Mouse (Mus musculus) embryonic facial prominence, embryonic 11.5 days (tissue): ENCODE measurements around the gene Tpra1. TPM values are rescaled to one million over a fixed set of nuclear protein-coding genes. Genes with fewer than 3 reads are reported as not detected.

ENCODE experiments used
- ATAC-seq: fragments of 200-750 bp; cut with Nextera tagmentation; replicated peaks from 2 replicates; pipeline ENCODE4 v1.8.0; 2017; ENCODE audit warnings: low read depth; ENCODE audit not compliant: insufficient number of reproducible peaks, low FRiP score, low TSS enrichment
- DNase-seq: peaks from one replicate; pipeline ENCODE4 v3.0.0-alpha.2; 2015; ENCODE audit warnings: low spot score
- H3K27ac ChIP-seq: fragments of 300-500 bp; sonication (generic); replicated peaks from 2 replicates; pipeline ENCODE4 v1.5.1; 2014; ENCODE audit warnings: mild to moderate bottlenecking, low read depth, low read length, control low read depth
- H3K27me3 ChIP-seq: fragments of 300-500 bp; sonication (generic); 2 replicates; pipeline ENCODE4 v1.6.1; 2014; ENCODE audit warnings: mild to moderate bottlenecking, low read length, moderate library complexity, mixed read lengths; ENCODE audit not compliant: control insufficient read depth, insufficient read depth
- H3K36me3 ChIP-seq: fragments of 300-500 bp; sonication (generic); replicated peaks from 2 replicates; pipeline ENCODE4 v1.6.1; 2014; ENCODE audit warnings: low read depth, mild to moderate bottlenecking, low read length, moderate library complexity, mixed read lengths; ENCODE audit not compliant: control insufficient read depth, insufficient read depth
- H3K4me1 ChIP-seq: fragments of 300-500 bp; sonication (generic); 2 replicates; pipeline ENCODE4 v1.6.1; 2014; ENCODE audit warnings: low read length, mixed read lengths; ENCODE audit not compliant: control insufficient read depth, insufficient read depth
- H3K4me2 ChIP-seq: fragments of 300-500 bp; sonication (generic); 2 replicates; pipeline ENCODE4 v1.6.1; 2014; ENCODE audit warnings: low read depth, mild to moderate bottlenecking, control low read depth, low read length, moderate library complexity
- H3K4me3 ChIP-seq: fragments of 300-500 bp; sonication (generic); 2 replicates; pipeline ENCODE4 v1.5.1; 2014; ENCODE audit warnings: low read depth, low read length, control low read depth
- H3K9ac ChIP-seq: fragments of 300-500 bp; sonication (generic); replicated peaks from 2 replicates; pipeline ENCODE4 v1.6.1; 2014; ENCODE audit warnings: mild to moderate bottlenecking, control low read depth, low read length
- H3K9me3 ChIP-seq: fragments of 300-500 bp; sonication (generic); replicated peaks from 2 replicates; pipeline ENCODE4 v1.6.1; 2016; ENCODE audit warnings: mild to moderate bottlenecking, low read length, inconsistent platforms, mixed read lengths; ENCODE audit not compliant: control insufficient read depth
- WGBS: fragments of 180-500 bp; shearing (Covaris S2); extraction: QIAGEN DNeasy Blood & Tissue Kit; methylation state at CpG from one replicate; pipeline ENCODE4 v1.1.7; 2014; 5-methylcytosine and 5-hydroxymethylcytosine counted together
- polyA plus RNA-seq: library from polyadenylated mRNA; unstranded; fragments of >200 nt; fragmentation: Nextera tagmentation; extraction: Ambion mirVana; gene quantifications from 2 replicates; pipeline ENCODE4 v1.2.1, GENCODE M21; 2014

The Tpra1 gene
- polyA plus RNA-seq, result 41.0 and 45.0 TPM in 2 replicates

DNA sequence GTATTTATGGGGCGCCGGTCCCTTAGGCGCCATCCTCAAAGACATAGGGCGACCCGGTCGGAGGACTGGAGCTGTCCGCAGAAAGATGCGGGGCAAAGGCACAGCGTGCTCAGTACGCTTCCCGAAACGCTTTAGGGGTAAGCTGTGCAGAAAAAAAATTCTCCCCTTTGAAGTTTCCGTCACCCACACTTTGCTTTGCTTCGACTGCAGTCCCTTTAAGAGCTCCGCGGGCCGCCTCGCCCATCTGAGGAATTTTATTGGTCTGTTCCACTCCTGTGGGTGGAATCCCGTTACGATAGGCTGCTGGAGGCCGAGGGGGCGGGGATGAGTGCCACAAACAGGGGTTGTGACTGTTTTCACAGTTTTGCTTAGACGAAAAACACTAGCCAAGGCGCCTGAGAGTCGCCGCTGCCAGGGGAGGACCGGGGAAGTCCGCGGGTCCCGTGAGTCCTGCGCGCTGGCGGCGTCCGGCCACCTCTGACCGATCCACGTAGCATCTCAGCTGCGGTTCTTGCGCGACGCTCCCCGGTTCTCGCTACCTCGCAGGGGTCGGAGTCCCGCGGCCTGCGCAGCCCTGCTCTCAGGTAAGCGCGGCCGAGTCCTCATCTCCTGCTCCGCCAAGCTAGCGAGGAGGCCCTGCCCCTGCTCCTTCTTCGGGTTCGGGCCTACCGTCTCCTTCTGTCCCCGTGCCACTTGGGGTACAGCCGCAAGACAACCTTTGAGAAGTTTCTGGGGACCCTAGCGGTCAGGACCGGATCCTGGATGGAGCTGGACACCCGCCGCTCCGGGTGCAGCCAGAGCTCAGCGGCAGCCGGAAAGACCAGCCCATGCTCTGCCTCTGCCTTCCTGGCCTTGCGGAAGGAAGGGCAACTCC, at the start of gene Tpra1:
Tpra1 (plus strand) TSS at position 305 of the 874 bp plus-strand sequence.
- WGBS, result under 1% methylated on average over 66 of the region's 66 CpGs
- Histone ChIP-seq H3K9ac (peak within 1 kb of the TSS; percentile 88), H3K4me2 (peak within 1 kb of the TSS; percentile 80), H3K27me3 (no peaks in the 10 kb centered on the region), H3K9me3 (no peaks in the 10 kb centered on the region), H3K4me3 (peak within 1 kb of the TSS; percentile 70), H3K4me1 (peaks cover 6% of the 10 kb centered on the region; the same call in 1 of the 2 replicates), H3K27ac (peak within 1 kb of the TSS; percentile 72), H3K36me3 (no peaks in the 10 kb centered on the region)
- DNase-seq (peak; percentile 97), ATAC-seq (peak; percentile 80)

DNA sequence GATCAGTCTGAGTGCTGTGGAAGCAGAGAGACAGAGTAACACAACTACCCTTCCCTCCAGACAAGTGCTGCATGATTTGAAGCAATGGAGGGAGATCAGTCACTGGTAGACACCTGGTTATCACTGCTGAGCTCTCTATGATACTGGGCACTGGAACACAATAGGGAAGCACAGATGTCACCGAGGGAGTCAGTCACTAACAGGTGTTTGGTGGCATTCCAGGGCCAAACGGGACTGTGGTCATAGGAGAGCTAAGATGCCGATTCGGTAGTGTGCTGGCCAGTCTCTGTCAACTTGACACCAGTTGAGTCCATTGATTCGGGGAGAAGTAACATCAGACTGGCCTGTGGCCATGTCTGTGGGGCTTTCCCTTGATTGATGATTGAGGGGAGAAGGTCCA, 47.5 kb upstream of the Tpra1 start:
- no peak overlapping the region for H3K27ac ChIP-seq
- no peaks in the 10 kb centered on the region for H3K9me3 ChIP-seq
- WGBS, result 77% methylated on average over 5 of the region's 5 CpGs
- DNase-seq (no peak), ATAC-seq (no peak)
- no peaks in the 10 kb centered on the region for H3K27me3 ChIP-seq
- no peaks in the 10 kb centered on the region for H3K4me1 ChIP-seq
- no peak overlapping the region for H3K9ac ChIP-seq
- H3K36me3 ChIP-seq, result no peaks in the 10 kb centered on the region
- no peak overlapping the region for H3K4me2 ChIP-seq
- no peak overlapping the region for H3K4me3 ChIP-seq

DNA sequence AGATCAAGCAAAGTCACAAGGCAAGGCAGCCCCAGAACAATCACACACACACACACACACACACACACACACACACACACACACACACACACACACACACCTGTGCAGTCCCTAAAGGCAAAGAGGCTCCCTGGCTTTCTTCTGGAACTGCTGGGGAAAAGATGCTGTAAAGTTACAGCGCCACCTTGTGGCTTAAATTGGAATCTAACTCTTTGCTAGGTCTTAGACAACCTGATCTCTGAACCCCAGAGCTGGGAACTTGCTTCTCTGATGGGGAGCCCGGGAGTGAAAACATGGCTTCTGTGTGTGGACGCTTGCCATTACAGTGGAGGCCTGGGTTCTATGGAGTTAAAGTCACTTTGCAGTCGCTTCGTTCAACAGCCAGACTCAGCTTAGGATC, 46.4 kb upstream of the Tpra1 start:
- Histone ChIP-seq H3K27me3 (no peaks in the 10 kb centered on the region), H3K9me3 (no peaks in the 10 kb centered on the region), H3K4me3 (no peak overlapping the region), H3K9ac (no peak overlapping the region), H3K4me2 (no peak overlapping the region), H3K27ac (no peak overlapping the region), H3K36me3 (no peaks in the 10 kb centered on the region), H3K4me1 (no peaks in the 10 kb centered on the region)
- 17% methylated on average over 5 of the region's 5 CpGs for WGBS
- ATAC-seq, result no peak
- peak; percentile 89 for DNase-seq

DNA sequence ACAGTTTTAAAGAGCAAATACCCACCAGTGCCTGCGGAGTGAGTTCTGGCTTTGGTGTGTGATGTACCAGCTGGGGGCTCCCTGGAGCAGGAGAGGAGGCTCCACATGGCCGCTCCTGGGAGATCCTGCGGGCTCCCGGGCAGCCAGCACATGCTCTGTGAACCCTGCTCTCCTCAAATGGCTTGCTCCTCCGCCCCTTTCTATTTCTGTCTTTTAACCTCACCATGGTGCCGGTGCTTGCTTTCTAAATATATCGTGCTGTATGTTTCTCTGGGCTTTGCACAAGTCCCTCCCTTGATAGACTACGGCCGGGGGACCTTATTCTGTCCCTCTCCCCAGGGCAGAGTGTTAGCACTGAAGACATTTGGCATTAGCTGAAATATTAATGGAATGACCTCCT, 44.8 kb upstream of the Tpra1 start:
- WGBS, result 48% methylated on average over 9 of the region's 9 CpGs
- peaks cover 4% of the 10 kb centered on the region for H3K36me3 ChIP-seq
- no peak overlapping the region for H3K4me2 ChIP-seq
- H3K4me1 ChIP-seq, result no peaks in the 10 kb centered on the region
- H3K27me3 ChIP-seq, result no peaks in the 10 kb centered on the region
- no peak for ATAC-seq
- no peak overlapping the region for H3K4me3 ChIP-seq
- H3K9me3 ChIP-seq, result no peaks in the 10 kb centered on the region
- DNase-seq, result no peak
- no peak overlapping the region for H3K27ac ChIP-seq
- no peak overlapping the region for H3K9ac ChIP-seq

DNA sequence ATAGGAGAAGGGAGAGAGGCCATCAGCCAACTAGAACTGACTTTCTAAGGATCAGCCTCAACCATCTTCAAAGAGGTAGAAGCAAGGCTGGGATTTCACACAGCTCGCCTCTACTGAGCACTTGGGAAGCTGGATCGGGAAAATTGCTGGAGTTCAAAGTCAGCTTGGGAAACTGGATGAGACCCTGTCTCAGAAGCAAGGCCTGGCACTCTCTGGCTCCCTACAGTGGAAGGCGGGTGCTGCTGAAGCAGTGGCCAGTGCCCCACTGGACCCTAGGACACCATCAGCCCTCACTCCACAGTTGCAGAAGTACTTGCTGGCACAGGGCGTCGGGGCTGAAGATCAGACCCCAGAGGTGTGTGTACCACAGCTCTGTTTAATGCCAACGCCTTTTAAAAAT, 44.2 kb upstream of the Tpra1 start:
- no peak for DNase-seq
- Histone ChIP-seq H3K27me3 (no peaks in the 10 kb centered on the region), H3K4me3 (no peak overlapping the region), H3K9me3 (no peaks in the 10 kb centered on the region), H3K9ac (no peak overlapping the region), H3K27ac (no peak overlapping the region), H3K4me2 (no peak overlapping the region), H3K4me1 (no peaks in the 10 kb centered on the region), H3K36me3 (peaks cover 4% of the 10 kb centered on the region)
- no peak for ATAC-seq
- 78% methylated on average over 6 of the region's 6 CpGs for WGBS

DNA sequence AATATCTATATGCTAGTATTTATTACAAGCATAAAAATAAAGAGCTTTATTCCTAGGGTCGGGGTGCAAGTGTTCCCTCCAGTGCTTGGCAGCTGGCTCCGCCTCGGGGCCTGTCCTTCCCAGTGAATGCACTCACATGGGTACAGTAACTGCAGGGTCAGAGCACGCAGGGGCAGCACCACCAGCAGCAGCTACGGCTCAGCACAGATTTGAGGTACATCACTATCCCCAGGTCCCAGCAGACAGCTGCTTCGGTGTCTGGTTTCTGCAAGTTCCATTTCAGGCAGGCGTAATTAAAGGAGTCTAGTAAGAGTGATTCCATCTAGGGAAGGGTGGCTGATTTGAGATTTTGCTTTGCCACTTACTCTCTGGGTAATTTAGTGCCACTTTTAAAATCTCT, 43.7 kb upstream of the Tpra1 start:
- no peak for DNase-seq
- Histone ChIP-seq H3K27me3 (no peaks in the 10 kb centered on the region), H3K9me3 (no peaks in the 10 kb centered on the region), H3K36me3 (peaks cover 4% of the 10 kb centered on the region), H3K9ac (no peak overlapping the region), H3K4me3 (no peak overlapping the region), H3K4me2 (no peak overlapping the region), H3K4me1 (no peaks in the 10 kb centered on the region), H3K27ac (no peak overlapping the region)
- WGBS, result 62% methylated on average over 7 of the region's 7 CpGs
- no peak for ATAC-seq

DNA sequence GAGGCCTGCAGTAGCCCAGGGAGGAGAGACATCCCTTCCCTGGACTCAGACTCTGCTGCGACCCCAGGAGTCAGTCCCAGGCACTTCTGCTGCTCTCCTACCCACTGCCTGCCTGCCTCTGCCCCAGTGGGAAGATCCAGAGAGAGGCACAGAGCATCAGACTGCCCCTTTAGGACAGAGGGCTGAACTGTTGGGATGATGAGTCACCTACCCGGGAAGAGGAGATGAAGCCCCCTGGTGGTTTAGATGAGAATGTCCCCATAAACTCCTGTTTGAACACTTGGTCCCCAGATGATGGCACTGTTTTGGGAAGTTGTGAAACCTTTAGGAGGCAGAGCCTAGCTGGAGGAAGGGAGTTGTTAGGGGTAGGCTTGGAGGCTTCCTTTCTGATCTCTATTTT, 41.1 kb upstream of the Tpra1 start:
- ATAC-seq (no peak), DNase-seq (peak; percentile 66)
- H3K27ac ChIP-seq, result no peak overlapping the region
- H3K27me3 ChIP-seq, result no peaks in the 10 kb centered on the region
- no peaks in the 10 kb centered on the region for H3K4me1 ChIP-seq
- no peaks in the 10 kb centered on the region for H3K9me3 ChIP-seq
- 12% methylated on average over 2 of the region's 2 CpGs for WGBS
- H3K9ac ChIP-seq, result no peak overlapping the region
- peaks cover 4% of the 10 kb centered on the region for H3K36me3 ChIP-seq
- no peak overlapping the region for H3K4me2 ChIP-seq
- no peak overlapping the region for H3K4me3 ChIP-seq

DNA sequence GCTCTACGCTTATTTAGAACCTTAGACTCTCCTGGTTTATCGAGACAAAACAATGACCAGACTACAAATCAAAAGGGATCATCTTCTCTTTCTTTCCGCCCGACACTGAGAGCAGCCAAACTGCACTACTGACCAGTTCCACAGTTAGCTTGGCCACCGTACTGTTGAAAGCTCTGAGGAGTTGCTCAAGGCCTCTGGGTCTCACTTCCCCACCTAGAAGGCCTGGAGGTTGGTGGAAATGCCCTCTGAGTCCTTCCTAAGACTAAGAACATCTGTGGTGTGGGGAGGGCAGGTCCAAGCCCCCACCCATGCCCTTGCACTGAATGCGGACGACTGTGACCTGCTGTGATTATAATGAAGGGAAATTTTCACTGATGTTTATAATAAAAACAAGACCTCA, 36.3 kb upstream of the Tpra1 start:
- no peaks in the 10 kb centered on the region for H3K9me3 ChIP-seq
- 77% methylated on average over 7 of the region's 7 CpGs for WGBS

More for the DNA sequence above, 36.3 kb upstream of the Tpra1 start:
- Histone ChIP-seq H3K27ac (no peak overlapping the region), H3K4me3 (no peak overlapping the region), H3K4me1 (no peaks in the 10 kb centered on the region), H3K27me3 (no peaks in the 10 kb centered on the region), H3K4me2 (no peak overlapping the region), H3K36me3 (peaks cover 4% of the 10 kb centered on the region), H3K9ac (no peak overlapping the region)
- no peak for ATAC-seq
- DNase-seq, result no peak
